Mouse (Mus musculus) c-Kit-positive CD71-negative TER-119-negative erythroid progenitor cells, embryonic 14.5 days (primary cell): ENCODE data around the gene Cd79b.

Source experiments
- DNase-seq: peaks from one replicate; pipeline ENCODE4 v3.0.0-alpha.2; 2013; ENCODE audit warnings: low read depth

Cd79b gene

DNA sequence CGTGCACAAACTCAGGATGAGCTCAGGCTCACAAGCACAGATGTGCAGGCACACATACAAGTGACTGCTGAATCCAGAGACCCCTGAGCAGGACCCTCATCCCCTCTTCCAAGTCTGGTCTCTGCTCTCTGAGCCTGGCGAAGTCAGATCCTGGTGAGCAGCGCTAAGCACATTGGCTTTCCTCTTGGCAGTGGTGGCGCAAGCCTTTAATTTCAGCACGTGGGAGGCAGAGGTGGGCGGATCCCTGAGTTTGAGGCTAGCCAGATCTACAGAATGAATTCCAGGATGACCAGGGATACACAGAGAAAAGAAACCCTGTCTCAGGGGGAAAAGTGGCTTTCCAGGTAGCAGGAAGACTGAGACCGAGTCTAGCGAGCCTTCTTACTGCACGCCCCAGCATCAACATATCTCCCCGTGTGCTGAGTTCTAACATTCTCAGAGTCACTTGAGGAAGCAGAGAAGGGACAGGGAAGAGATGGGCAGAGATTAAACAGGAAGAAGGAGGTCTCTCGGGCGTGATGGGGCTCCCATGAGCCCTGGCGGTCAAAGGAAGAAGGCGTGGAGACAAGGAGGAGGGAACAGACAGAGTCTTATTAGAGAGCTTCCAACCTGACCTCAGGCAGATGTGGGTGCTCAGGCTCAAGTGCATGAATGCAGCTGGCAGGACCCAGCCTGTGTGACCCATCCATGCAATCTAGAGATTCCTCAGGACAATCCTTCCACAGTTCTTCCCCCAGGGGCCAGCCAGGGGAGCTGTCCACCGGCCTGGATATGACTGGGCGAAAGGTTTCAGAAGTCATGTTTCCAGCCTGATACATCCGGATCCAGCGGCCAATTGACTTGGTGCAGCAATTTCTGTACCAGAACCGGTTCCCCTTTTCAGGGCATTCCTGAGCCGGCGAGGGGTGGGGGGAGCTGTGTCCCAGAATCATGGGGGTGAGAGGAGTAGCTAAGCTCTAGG lies 4.1 kb upstream of the Cd79b start:
- DNase-seq, result no peak

DNA sequence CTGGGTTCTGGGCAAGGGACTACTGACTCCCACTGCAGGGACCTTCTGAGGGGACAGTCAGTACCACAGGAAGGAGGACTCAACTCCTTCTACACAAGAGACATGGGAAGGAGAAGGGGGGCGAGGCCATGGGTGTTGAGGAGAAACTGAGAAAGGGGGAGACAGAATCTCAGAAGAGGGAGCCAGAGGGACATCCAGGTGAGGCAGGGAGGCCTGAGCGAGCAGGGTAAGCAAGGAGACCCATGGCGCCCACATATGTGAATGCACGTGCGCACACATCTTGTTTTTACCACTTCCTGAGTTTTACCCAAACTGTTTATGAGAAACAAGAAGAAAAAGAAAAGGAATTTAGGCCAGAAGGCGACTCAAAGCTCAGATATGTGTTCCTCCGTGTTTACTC lies 3.2 kb upstream of the Cd79b start:
- no peak for DNase-seq

DNA sequence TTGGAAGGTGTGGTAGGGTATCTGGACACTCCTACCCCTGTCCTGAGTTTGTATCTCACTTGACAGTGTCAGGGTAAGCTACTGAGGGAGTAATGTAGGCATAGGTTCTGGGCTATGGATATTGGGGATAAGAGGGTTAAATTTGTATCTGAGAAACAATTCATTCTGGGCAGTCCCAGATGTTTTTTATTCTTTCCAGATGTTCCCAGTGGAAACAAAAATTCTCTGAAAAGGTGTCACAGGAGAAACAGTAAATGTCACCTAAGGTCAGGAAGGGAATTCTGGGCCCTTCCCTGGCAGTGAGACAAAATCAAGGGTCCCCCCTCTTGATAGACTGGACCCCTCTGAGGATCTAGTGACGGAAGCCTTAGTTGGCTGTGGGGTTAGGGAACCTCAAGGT lies 1.9 kb upstream of the Cd79b start:
- no peak for DNase-seq

- DNase-seq, result no peak
Observed at GRCm38 (mm10) chr11:106313533-106313932, 1.0 kb downstream of the Cd79b start.

GRCm38 (mm10) chr11:106310123-106310522 lies 4.4 kb downstream of the Cd79b start:
- no peak for DNase-seq

DNA sequence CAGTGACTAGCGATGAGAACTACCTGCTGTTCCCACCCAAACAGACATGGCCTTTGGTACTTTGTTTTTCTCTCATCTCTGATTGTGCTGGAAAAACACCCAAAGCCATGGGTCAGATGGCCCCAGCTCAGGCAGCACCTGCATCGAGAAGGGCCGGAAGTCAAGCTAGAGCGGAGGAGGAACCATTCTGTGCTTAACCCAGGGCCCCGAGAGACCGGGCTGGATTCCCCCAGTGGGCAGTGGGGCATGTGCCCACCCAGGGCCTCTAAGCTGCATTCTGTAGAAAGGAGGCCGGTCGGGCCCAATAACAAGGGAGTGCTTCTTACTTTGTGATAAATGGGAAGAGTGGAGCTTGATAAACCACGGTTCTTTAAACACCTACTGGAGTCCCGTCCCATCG lies 6.4 kb downstream of the Cd79b start:
- no peak for DNase-seq

GRCm38 (mm10) chr11:106307432-106307831 lies 7.1 kb downstream of the Cd79b start:
- no peak for DNase-seq

GRCm38 (mm10) chr11:106306758-106307157 lies 7.8 kb downstream of the Cd79b start:
- DNase-seq, result no peak

DNA sequence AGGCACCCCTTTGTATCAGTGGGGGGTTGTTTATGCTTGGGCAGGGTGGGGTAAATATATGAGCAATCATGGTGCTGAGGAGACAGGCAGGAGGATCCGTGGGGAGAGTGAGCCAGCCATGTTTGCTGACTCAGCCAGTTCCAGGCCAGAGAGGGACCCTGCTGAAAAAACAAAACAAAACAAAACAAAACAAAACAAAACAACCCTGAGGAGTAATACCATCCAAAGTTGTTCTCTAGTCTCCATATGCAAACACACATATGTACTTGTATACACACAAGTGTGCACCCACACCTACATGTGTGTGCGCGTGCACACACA lies 8.5 kb downstream of the Cd79b start:
- DNase-seq, result no peak

DNA sequence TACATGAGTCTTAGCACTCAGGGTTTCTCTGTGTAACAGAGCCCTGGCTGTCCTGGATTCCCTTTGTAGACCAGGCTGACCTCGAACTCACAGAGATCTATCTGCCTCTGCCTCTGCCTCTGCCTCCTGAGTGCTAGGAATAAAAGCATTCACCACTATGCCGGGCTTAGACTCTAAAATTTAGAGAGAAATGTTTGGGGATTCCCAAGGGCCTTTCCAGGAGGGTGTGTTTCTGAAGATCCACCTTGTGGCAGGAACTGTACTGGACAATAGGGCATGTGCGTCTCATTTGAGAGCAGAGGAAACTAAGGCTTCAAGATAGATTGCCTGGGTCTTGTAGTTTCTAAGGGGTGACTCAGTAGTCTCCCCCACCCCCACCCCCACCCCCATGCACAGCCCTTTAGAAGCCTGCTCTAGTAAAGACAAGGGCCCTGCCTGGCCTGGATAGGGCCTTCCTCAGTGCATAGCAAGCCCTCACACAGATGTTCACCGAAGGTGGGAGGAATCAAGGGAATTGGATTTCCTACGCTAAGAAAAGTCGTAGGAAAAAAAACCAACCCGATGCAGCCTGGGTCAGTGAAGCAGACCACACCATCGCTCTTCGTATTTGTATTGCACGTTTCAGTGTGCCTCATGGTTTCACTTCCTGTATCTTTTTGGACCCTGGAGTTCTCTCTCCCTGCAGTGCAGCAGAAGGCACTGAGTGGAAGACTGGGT lies 9.1 kb downstream of the Cd79b start:
- DNase-seq, result no peak

- DNase-seq, result peak; percentile 66
Observed at GRCm38 (mm10) chr11:106302634-106303033, 11.9 kb downstream of the Cd79b start.

GRCm38 (mm10) chr11:106301765-106302164 lies 12.8 kb downstream of the Cd79b start, which contains the start of gene Gh:
Gh (minus strand) TSS chr11:106301865.
- DNase-seq, result no peak

GRCm38 (mm10) chr11:106291861-106292260 lies 22.7 kb downstream of the Cd79b start:
- no peak for DNase-seq

DNA sequence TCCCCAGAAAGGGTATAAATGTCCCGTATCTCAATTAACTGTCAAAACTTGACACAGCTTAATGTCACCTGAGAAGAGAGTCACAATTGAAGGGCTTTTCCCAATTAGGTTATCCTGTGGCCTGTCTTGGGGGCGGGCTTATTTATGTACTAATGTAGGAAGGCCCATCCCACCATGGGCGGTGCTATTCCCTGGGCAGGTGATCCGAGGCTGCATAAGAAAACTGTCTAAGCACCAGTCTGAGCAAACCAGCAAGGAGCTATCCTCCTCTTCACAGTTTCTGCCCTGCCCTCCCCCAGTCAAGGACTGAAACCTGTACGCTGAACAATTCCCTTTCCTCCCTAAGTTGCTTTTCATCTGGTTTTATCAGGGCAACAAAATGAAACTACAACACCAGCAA lies 24.2 kb downstream of the Cd79b start:
- no peak for DNase-seq

DNA sequence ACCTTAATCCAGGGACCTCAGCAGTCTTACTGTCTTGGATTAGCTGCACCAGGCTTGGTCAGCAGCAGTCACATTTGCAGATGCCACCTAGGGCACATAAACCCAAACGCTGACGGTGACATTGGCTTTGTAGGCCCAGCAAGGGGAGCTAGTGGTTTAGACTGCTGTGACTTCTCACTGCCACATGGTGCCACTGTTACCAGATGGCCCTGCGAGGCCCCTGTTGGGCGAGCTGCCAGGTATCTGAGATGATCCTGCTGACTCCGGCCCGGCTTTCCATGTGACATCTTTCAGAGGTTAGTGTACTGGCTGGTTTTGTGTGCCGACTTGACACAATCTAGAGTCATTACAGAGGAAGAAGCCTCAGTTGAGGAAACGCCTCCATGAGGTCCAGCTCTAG lies 25.2 kb downstream of the Cd79b start:
- DNase-seq, result no peak

DNA sequence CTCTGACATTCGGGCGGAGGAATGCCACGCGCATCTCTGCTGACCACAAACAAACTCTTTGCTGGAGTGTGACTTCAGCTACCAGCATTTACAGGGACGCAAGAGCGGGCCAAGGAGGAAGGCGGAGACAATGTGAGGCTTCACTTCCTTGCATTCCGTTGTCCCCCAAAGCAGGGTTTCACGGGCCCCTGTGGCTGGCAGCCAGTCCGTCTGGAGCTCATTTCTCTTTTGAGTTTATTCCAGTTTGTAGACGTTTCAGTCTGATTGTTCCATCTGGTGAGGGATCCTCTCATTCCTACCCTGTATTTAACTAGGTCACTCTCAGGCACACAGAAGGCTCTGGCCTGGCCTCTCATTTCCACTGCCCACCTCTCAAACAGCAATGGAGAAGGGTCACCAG lies 27.6 kb downstream of the Cd79b start:
- no peak for DNase-seq

DNA sequence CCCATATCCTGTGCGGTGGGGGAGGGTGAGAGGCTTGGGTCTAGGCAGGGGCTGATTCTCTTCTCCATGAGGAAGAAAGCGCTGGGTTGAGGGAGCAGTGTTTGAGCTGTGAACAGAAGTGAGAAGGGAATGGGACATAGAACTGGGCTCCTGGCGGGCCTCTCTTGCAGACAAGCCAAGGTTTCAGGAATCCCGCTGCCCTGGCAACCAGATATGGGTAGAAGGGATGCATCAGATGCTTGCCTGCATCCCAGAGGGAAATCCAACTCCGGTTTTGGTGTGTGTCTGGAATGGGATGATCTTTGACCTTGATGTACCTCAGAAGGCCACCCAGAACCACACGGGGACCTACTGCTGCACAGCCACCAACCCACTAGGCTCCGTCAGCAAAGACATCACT lies 28.4 kb downstream of the Cd79b start:
- no peak for DNase-seq

GRCm38 (mm10) chr11:106284126-106284525 lies 30.4 kb downstream of the Cd79b start:
- DNase-seq, result no peak

DNA sequence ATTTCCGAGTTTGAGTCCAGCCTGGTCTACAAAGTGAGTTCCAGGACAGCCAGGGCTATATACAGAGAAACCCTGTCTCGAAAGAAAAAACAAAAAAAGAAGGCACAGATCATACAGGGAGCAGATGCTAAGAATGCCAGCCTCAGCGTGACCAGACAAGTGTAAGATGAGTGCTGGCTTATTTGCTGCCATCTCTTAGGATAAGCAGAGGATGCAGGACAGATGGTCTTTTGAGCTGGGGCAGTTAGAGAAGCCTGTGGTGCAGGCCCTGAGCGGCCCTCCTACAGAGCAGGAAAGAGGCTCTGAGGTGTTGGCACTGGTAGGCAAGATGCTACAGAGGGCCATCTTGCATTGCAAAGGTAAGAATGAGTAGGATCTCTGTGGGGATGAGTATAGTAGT lies 31.2 kb downstream of the Cd79b start:
- DNase-seq, result no peak

DNA sequence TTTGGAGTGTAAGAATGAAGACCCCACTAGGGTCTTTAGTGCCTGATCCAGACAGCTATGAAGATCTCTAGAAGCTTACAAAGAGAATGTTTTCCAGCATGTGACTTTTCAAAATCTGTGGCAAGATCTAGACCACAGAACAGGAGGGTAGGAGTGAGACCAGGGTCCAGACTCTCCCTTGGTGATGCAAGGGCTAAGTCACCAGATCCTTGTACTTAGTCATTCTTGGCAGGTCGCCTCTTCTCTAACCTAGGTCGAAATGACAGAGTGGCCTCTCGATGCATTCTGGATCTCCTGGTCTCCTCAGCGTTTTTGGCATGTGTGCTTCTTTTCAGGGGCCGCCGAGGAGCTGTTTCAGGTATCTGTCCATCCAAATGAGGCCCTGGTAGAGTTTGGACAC lies 32.1 kb downstream of the Cd79b start:
- no peak for DNase-seq

- peak; percentile 94 for DNase-seq
Observed at GRCm38 (mm10) chr11:106276454-106276853, 38.1 kb downstream of the Cd79b start, which contains the start of gene Tcam1. Tcam1 (plus strand) TSS chr11:106276672.

- no peak for DNase-seq
Observed at GRCm38 (mm10) chr11:106274971-106275411, 39.6 kb downstream of the Cd79b start.

DNA sequence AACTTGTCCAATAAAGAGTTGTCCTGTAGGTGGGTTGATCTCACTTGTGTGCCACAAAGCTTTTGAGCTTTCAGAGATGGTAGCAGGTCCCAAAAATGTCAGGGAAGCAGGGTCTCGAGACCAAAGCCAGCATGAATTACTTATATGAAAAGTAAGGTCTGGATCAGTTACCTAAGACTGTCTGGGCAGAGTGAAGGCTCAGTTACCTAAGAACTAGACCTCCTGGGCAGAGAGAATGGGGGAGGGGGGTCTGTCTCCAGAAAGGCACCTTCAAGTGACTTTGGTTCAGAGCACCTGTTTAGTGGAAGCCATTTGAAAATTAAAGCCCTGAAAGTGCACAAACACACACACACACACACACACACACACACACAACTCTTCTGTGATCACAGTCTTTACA lies 40.2 kb downstream of the Cd79b start:
- DNase-seq, result no peak
